Mouse (Mus musculus): Measurements from ENCODE around the gene Tet2.

GRCm38 (mm10) chr3:133513475-133513874, 31.5 kb downstream of the Tet2 start:
- no peak for TF ChIP-seq CTCF (IDR thresholded peaks at IDR 0.05; ENCODE audit: low read depth)
- TF ChIP-seq EP300 (IDR thresholded peaks at IDR 0.05; ENCODE audit: low read depth): no peak

All from liver, embryonic 14.5 days (tissue).